Mouse (Mus musculus): Measurements from ENCODE around the gene Siah2.

DNA sequence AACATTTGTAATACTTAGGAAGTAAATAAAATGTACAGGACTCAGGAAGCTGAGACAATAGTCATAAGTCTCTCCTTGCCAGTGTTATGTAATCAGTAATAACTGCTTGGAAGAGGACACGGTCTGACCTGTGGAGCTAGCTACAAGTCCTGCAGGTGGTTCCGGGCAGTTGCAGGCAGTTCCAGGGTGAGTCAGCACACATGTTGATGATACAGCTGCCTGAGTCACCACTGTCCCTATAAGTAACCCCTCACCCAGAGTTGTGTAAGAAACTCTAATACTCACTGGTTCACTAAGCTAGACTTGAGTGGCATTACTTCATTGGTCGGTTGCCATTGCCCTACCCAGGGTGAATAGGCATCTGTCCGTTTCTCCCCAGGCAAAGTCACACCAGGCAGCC lies 21.0 kb upstream of the Siah2 start:
- TF ChIP-seq POLR2A (IDR thresholded peaks at IDR 0.05; ENCODE audit: extremely low read depth, insufficient read depth, low read length) = no peak
- no peak for TF ChIP-seq CTCF (IDR thresholded peaks at IDR 0.05; ENCODE audit: extremely low read depth, insufficient read depth, low read length)
